Mouse (Mus musculus) brain, embryonic 18.5 days (tissue): ENCODE data around the gene Lypd6b.

Experiments used
- DNase-seq: peaks from one replicate; pipeline ENCODE4 v3.0.0-alpha.2; 2012; ENCODE audit warnings: low read depth, low spot score

Gene Lypd6b

GRCm38 (mm10) chr2:49869044-49869443 lies 81.6 kb downstream of the Lypd6b start:
- DNase-seq: peak; percentile 55

GRCm38 (mm10) chr2:49869782-49870514 lies 82.5 kb downstream of the Lypd6b start:
- DNase-seq: no peak

GRCm38 (mm10) chr2:49871012-49871411 lies 83.5 kb downstream of the Lypd6b start:
- no peak for DNase-seq

- no peak for DNase-seq
These were observed 93.0 kb downstream of the Lypd6b start for GRCm38 (mm10) chr2:49880507-49880906.

- no peak for DNase-seq
These were observed 93.5 kb downstream of the Lypd6b start for GRCm38 (mm10) chr2:49881002-49881401.

GRCm38 (mm10) chr2:49882461-49882860 lies 95.0 kb downstream of the Lypd6b start:
- no peak for DNase-seq

- DNase-seq: no peak
These were observed 96.5 kb downstream of the Lypd6b start for GRCm38 (mm10) chr2:49883990-49884389.

- DNase-seq: no peak
These were observed 98.7 kb downstream of the Lypd6b start for GRCm38 (mm10) chr2:49886209-49886608.

- no peak for DNase-seq
These were observed 100.9 kb downstream of the Lypd6b start for GRCm38 (mm10) chr2:49888346-49888745.

- DNase-seq: no peak
These were observed 103.2 kb downstream of the Lypd6b start for GRCm38 (mm10) chr2:49890727-49891126.

- DNase-seq: no peak
These were observed 122.4 kb downstream of the Lypd6b start for GRCm38 (mm10) chr2:49909838-49910407.

GRCm38 (mm10) chr2:49911296-49912034 lies 124.0 kb downstream of the Lypd6b start:
- DNase-seq: no peak

GRCm38 (mm10) chr2:49912261-49912895 lies 124.9 kb downstream of the Lypd6b start:
- DNase-seq: no peak

- no peak for DNase-seq
These were observed 130.0 kb downstream of the Lypd6b start for GRCm38 (mm10) chr2:49917489-49917888.

GRCm38 (mm10) chr2:49918132-49918531 lies 130.6 kb downstream of the Lypd6b start:
- DNase-seq: no peak

GRCm38 (mm10) chr2:49918692-49919091 lies 131.2 kb downstream of the Lypd6b start:
- DNase-seq: no peak

- DNase-seq: no peak
These were observed 134.5 kb downstream of the Lypd6b start for GRCm38 (mm10) chr2:49921948-49922347.

GRCm38 (mm10) chr2:49922810-49923209 lies 135.3 kb downstream of the Lypd6b start:
- DNase-seq: no peak

- DNase-seq: no peak
These were observed 138.7 kb downstream of the Lypd6b start for GRCm38 (mm10) chr2:49926186-49926585.

- no peak for DNase-seq
These were observed 139.9 kb downstream of the Lypd6b start for GRCm38 (mm10) chr2:49927362-49927761.

GRCm38 (mm10) chr2:49929931-49930330 lies 142.4 kb downstream of the Lypd6b start:
- no peak for DNase-seq

GRCm38 (mm10) chr2:49937621-49938020 lies 150.1 kb downstream of the Lypd6b start:
- DNase-seq: no peak
